Mouse (Mus musculus) layer of hippocampus, postnatal 10 days (tissue): Measurements from ENCODE around the gene Zfp989. TPM values are rescaled to one million over a fixed set of nuclear protein-coding genes. Genes with fewer than 3 reads are reported as not detected.
"Not testable (repeated sequence)": the region's sequence is repeated elsewhere in the genome, so short reads cannot be mapped to it uniquely, and the experiment has no call there.

Experiments
- DNase-seq, 2 experiments: peaks; one replicate each; pipeline ENCODE4 v3.0.0; 2021; ENCODE audit warnings: low spot score in 2 of 2
- long read RNA-seq: library from polyadenylated mRNA; stranded (forward); transcript quantifications from one replicate; pipeline ENCODE4 v2.0.0, GENCODE M21; 2023
- total RNA-seq, 2 experiments: library from RNA; stranded (reverse); gene quantifications; 2 replicates each; pipeline ENCODE4 v1.2.3; 2021

Gene Zfp989
- total RNA-seq: not detected
- long read RNA-seq: 0 reads

- not testable (repeated sequence) for DNase-seq
These were observed at the start of gene Zfp989 for GRCm38 (mm10) chr4:146971757-146972156. Zfp989 (plus strand) TSS chr4:146971976.

GRCm38 (mm10) chr4:146932311-146933082 is 39.3 kb upstream of the Zfp989 start:
- no peak for DNase-seq

GRCm38 (mm10) chr4:146941691-146942090 is 30.1 kb upstream of the Zfp989 start:
- not testable (repeated sequence) for DNase-seq

GRCm38 (mm10) chr4:146976581-146976980 is 4.8 kb downstream of the Zfp989 start:
- DNase-seq: not testable (repeated sequence)

GRCm38 (mm10) chr4:147018400-147018799 is 46.6 kb downstream of the Zfp989 start:
- not testable (repeated sequence) for DNase-seq

GRCm38 (mm10) chr4:147021550-147021949 is 49.8 kb downstream of the Zfp989 start, which contains the start of gene Rex2:
Rex2 (plus strand) TSS chr4:147021850.
- DNase-seq: not testable (repeated sequence)

GRCm38 (mm10) chr4:147026374-147026773 is 54.6 kb downstream of the Zfp989 start:
- not testable (repeated sequence) for DNase-seq

- not testable (repeated sequence) for DNase-seq
These were observed 59.7 kb downstream of the Zfp989 start for GRCm38 (mm10) chr4:147031308-147032036.

Other genes starting within 250 kb of the Zfp989 start
- not detected for gene Gm21411, start 62.4 kb upstream of the Zfp989 start, total RNA-seq
- under 1 TPM in 1 of 2 experiments, not detected in 1; 0.29 TPM for gene Rex2, start 49.9 kb downstream of the Zfp989 start, total RNA-seq
- gene Zfp991, start 160.1 kb downstream of the Zfp989 start, total RNA-seq: 10 to 100 TPM in 1 of 2 experiments, 1 to 10 TPM in 1; 10.0 to 11.2 TPM